Mouse (Mus musculus) lung, postnatal 0 days (tissue): ENCODE measurements at regions not wholly inside any gene's neighbourhood (a gene's known extent, or its start where the extent isn't known, plus 50 kb on each side); places are given as distances from the start of the nearest gene placed in this dataset.

Experiments
- ATAC-seq: fragments of 200-750 bp; cut with Nextera tagmentation; 2 replicates; pipeline ENCODE4 v1.8.0; 2017; ENCODE audit warnings: moderate library complexity
- DNase-seq: peaks from one replicate; pipeline ENCODE4 v3.0.0-alpha.2; 2016; ENCODE audit warnings: low spot score
- H3K27ac ChIP-seq: fragments of 300-500 bp; sonication (generic); 2 replicates; pipeline ENCODE4 v1.5.1; 2014; ENCODE audit warnings: antibody characterized with exemption, mild to moderate bottlenecking, low read length, mixed read lengths
- H3K27me3 ChIP-seq: fragments of 300-500 bp; sonication (generic); replicated peaks from 2 replicates; pipeline ENCODE4 v1.6.1; 2014; ENCODE audit warnings: low read length, mixed read lengths; ENCODE audit not compliant: insufficient read depth
- H3K36me3 ChIP-seq: fragments of 300-500 bp; sonication (generic); 2 replicates; pipeline ENCODE4 v1.6.1; 2014; ENCODE audit warnings: low read length, mixed read lengths; ENCODE audit not compliant: insufficient read depth
- H3K4me1 ChIP-seq: fragments of 300-500 bp; sonication (generic); 2 replicates; pipeline ENCODE4 v1.6.1; 2014; ENCODE audit warnings: antibody characterized with exemption, low read depth, low read length, mixed read lengths; ENCODE audit not compliant: insufficient read depth
- H3K4me2 ChIP-seq: fragments of 300-500 bp; sonication (generic); replicated peaks from 2 replicates; pipeline ENCODE4 v1.6.1; 2014; ENCODE audit warnings: low read depth, mild to moderate bottlenecking, low read length, moderate library complexity, mixed read lengths
- H3K4me3 ChIP-seq: fragments of 300-500 bp; sonication (generic); 2 replicates; pipeline ENCODE4 v1.5.1; 2014; ENCODE audit warnings: low read depth, low read length
- H3K9ac ChIP-seq: fragments of 300-500 bp; sonication (generic); replicated peaks from 2 replicates; pipeline ENCODE4 v1.6.1; 2014; ENCODE audit warnings: low read depth, mild to moderate bottlenecking
- H3K9me3 ChIP-seq: fragments of 300-500 bp; sonication (generic); 2 replicates; pipeline ENCODE4 v1.6.1; 2016; ENCODE audit warnings: low read length, mixed read lengths
- CTCF ChIP-seq: IDR thresholded peaks from 2 replicates; pipeline ENCODE4 v1.5.1; 2016; ENCODE audit warnings: antibody characterized with exemption, mild to moderate bottlenecking
- EP300 ChIP-seq: IDR thresholded peaks from 2 replicates; pipeline ENCODE4 v1.6.1; 2016; ENCODE audit warnings: antibody characterized with exemption, mild to moderate bottlenecking, control low read depth
- WGBS: fragments of 180-500 bp; shearing (Covaris S2); extraction: QIAGEN DNeasy Blood & Tissue Kit; methylation state at CpG from one replicate; pipeline ENCODE4 v1.1.7; 2014; 5-methylcytosine and 5-hydroxymethylcytosine counted together

- ATAC-seq (no peak), DNase-seq (no peak)
- Histone ChIP-seq H3K9me3 (no peaks in the 10 kb centered on the region), H3K27ac (no peak overlapping the region), H3K9ac (no peak overlapping the region), H3K27me3 (no peaks in the 10 kb centered on the region), H3K4me3 (no peak overlapping the region), H3K4me2 (no peak overlapping the region), H3K36me3 (no peaks in the 10 kb centered on the region), H3K4me1 (no peaks in the 10 kb centered on the region)
- TF ChIP-seq EP300 (no peak), CTCF (no peak)
- WGBS: 69% methylated on average over 4 of the region's 4 CpGs
These were observed 105.7 kb downstream of the Samd5 start for GRCm38 (mm10) chr10:9569277-9569676.

GRCm38 (mm10) chr10:9557517-9558065 lies 117.4 kb downstream of the Samd5 start:
- H3K4me1 ChIP-seq: no peaks in the 10 kb centered on the region
- TF ChIP-seq CTCF (no peak), EP300 (peak; percentile 54; the same call in 1 of the 2 replicates)
- no peaks in the 10 kb centered on the region for H3K36me3 ChIP-seq
- H3K4me3 ChIP-seq: no peak overlapping the region
- H3K27me3 ChIP-seq: no peaks in the 10 kb centered on the region
- no peak overlapping the region for H3K27ac ChIP-seq
- no peak overlapping the region for H3K4me2 ChIP-seq
- peak; percentile 33 for DNase-seq
- peak; percentile 57 for ATAC-seq
- no peak overlapping the region for H3K9ac ChIP-seq
- 15% methylated on average over 4 of the region's 4 CpGs for WGBS
- no peaks in the 10 kb centered on the region for H3K9me3 ChIP-seq

- no peak for ATAC-seq
- whole genome bisulfite sequencing: 13% methylated on average over 1 of the region's 1 CpGs
These were observed 117.9 kb downstream of the Samd5 start for GRCm38 (mm10) chr10:9557092-9557491.

GRCm38 (mm10) chr10:9553946-9554345 lies 121.1 kb downstream of the Samd5 start:
- no peaks in the 10 kb centered on the region for H3K9me3 ChIP-seq
- DNase-seq: no peak
- no peak for TF ChIP-seq EP300
- TF ChIP-seq CTCF: no peak
- ATAC-seq: no peak
- no peak overlapping the region for H3K27ac ChIP-seq
- H3K4me2 ChIP-seq: no peak overlapping the region
- WGBS: 57% methylated on average over 3 of the region's 3 CpGs
- no peak overlapping the region for H3K9ac ChIP-seq
- no peaks in the 10 kb centered on the region for H3K27me3 ChIP-seq
- H3K4me1 ChIP-seq: no peaks in the 10 kb centered on the region
- H3K36me3 ChIP-seq: no peaks in the 10 kb centered on the region
- H3K4me3 ChIP-seq: no peak overlapping the region

More at GRCm38 (mm10) chr10:9557092-9557491, 117.9 kb downstream of the Samd5 start:
- Histone ChIP-seq H3K27ac (no peak overlapping the region), H3K4me1 (no peaks in the 10 kb centered on the region), H3K4me3 (no peak overlapping the region), H3K36me3 (no peaks in the 10 kb centered on the region), H3K27me3 (no peaks in the 10 kb centered on the region), H3K4me2 (no peak overlapping the region), H3K9ac (no peak overlapping the region), H3K9me3 (no peaks in the 10 kb centered on the region)
- TF ChIP-seq CTCF (no peak), EP300 (no peak)
- peak; percentile 36 for DNase-seq

GRCm38 (mm10) chr10:9549913-9550709 lies 124.9 kb downstream of the Samd5 start:
- DNase-seq (peak; percentile 77), ATAC-seq (peak; percentile 87)
- Histone ChIP-seq H3K4me1 (no peaks in the 10 kb centered on the region), H3K4me3 (no peak overlapping the region), H3K27me3 (no peaks in the 10 kb centered on the region), H3K9me3 (no peaks in the 10 kb centered on the region), H3K27ac (no peak overlapping the region), H3K36me3 (no peaks in the 10 kb centered on the region), H3K9ac (no peak overlapping the region), H3K4me2 (peak overlapping the region; percentile 19; the same call in 1 of the 2 replicates)
- 22% methylated on average over 10 of the region's 10 CpGs for WGBS
- TF ChIP-seq CTCF (no peak), EP300 (peak; percentile 74)

- H3K4me2 ChIP-seq: no peak overlapping the region
- no peak overlapping the region for H3K4me3 ChIP-seq
- no peak overlapping the region for H3K27ac ChIP-seq
- H3K9me3 ChIP-seq: no peaks in the 10 kb centered on the region
- no peaks in the 10 kb centered on the region for H3K27me3 ChIP-seq
- TF ChIP-seq CTCF (no peak), EP300 (no peak)
- ATAC-seq (no peak), DNase-seq (no peak)
- no peaks in the 10 kb centered on the region for H3K4me1 ChIP-seq
- H3K36me3 ChIP-seq: no peaks in the 10 kb centered on the region
- no peak overlapping the region for H3K9ac ChIP-seq
- WGBS: 80% methylated on average over 6 of the region's 6 CpGs
These were observed 129.2 kb downstream of the Samd5 start for GRCm38 (mm10) chr10:9545807-9546206.
